Mouse (Mus musculus): ENCODE measurements at regions not wholly inside any gene's neighbourhood (a gene's known extent, or its start where the extent isn't known, plus 50 kb on each side); places are given as distances from the start of the nearest gene placed in this dataset.
A peak's percentile ranks its signal among the peaks of the same experiment; 100 is the strongest.

GRCm38 (mm10) chr3:154441454-154441853 is 111.0 kb upstream of the Lhx8 start:
- DNase-seq (ENCODE audit: low read depth), result peak; percentile 63
- TF ChIP-seq POLR2A (IDR thresholded peaks at IDR 0.05; ENCODE audit: borderline replicate concordance, extremely low read depth, insufficient read depth, insufficient read length, poor library complexity, severe bottlenecking), result no peak
- TF ChIP-seq CTCF (IDR thresholded peaks at IDR 0.05; ENCODE audit: borderline replicate concordance, extremely low read depth, insufficient read depth, insufficient read length), result no peak

- DNase-seq (ENCODE audit: low read depth), result peak; percentile 39
- TF ChIP-seq CTCF (IDR thresholded peaks at IDR 0.05; ENCODE audit: borderline replicate concordance, extremely low read depth, insufficient read depth, insufficient read length) (no peak), POLR2A (IDR thresholded peaks at IDR 0.05; ENCODE audit: borderline replicate concordance, extremely low read depth, insufficient read depth, insufficient read length, poor library complexity, severe bottlenecking) (no peak)
Measured at GRCm38 (mm10) chr3:154440899-154441298, 110.4 kb upstream of the Lhx8 start.

- no peak for TF ChIP-seq POLR2A (IDR thresholded peaks at IDR 0.05; ENCODE audit: borderline replicate concordance, extremely low read depth, insufficient read depth, insufficient read length, poor library complexity, severe bottlenecking)
- no peak for TF ChIP-seq CTCF (IDR thresholded peaks at IDR 0.05; ENCODE audit: borderline replicate concordance, extremely low read depth, insufficient read depth, insufficient read length)
- peak; percentile 58 for DNase-seq (ENCODE audit: low read depth)
Measured at GRCm38 (mm10) chr3:154430856-154431255, 100.4 kb upstream of the Lhx8 start.

GRCm38 (mm10) chr3:154429666-154430065 is 99.2 kb upstream of the Lhx8 start:
- no peak for DNase-seq (ENCODE audit: low read depth)
- TF ChIP-seq POLR2A (IDR thresholded peaks at IDR 0.05; ENCODE audit: borderline replicate concordance, extremely low read depth, insufficient read depth, insufficient read length, poor library complexity, severe bottlenecking) (no peak), CTCF (IDR thresholded peaks at IDR 0.05; ENCODE audit: borderline replicate concordance, extremely low read depth, insufficient read depth, insufficient read length) (no peak)

GRCm38 (mm10) chr3:154424589-154424988 is 94.1 kb upstream of the Lhx8 start:
- no peak for TF ChIP-seq POLR2A (IDR thresholded peaks at IDR 0.05; ENCODE audit: borderline replicate concordance, extremely low read depth, insufficient read depth, insufficient read length, poor library complexity, severe bottlenecking)
- no peak for TF ChIP-seq CTCF (IDR thresholded peaks at IDR 0.05; ENCODE audit: borderline replicate concordance, extremely low read depth, insufficient read depth, insufficient read length)
- DNase-seq (ENCODE audit: low read depth), result no peak

- no peak for DNase-seq (ENCODE audit: low read depth)
- TF ChIP-seq CTCF (IDR thresholded peaks at IDR 0.05; ENCODE audit: borderline replicate concordance, extremely low read depth, insufficient read depth, insufficient read length) (no peak), POLR2A (IDR thresholded peaks at IDR 0.05; ENCODE audit: borderline replicate concordance, extremely low read depth, insufficient read depth, insufficient read length, poor library complexity, severe bottlenecking) (no peak)
Measured at GRCm38 (mm10) chr3:154421461-154421950, 91.0 kb upstream of the Lhx8 start.

- no peak for DNase-seq (ENCODE audit: low read depth)
- TF ChIP-seq POLR2A (IDR thresholded peaks at IDR 0.05; ENCODE audit: borderline replicate concordance, extremely low read depth, insufficient read depth, insufficient read length, poor library complexity, severe bottlenecking) (no peak), CTCF (IDR thresholded peaks at IDR 0.05; ENCODE audit: borderline replicate concordance, extremely low read depth, insufficient read depth, insufficient read length) (no peak)
Measured at GRCm38 (mm10) chr3:154418177-154418832, 87.8 kb upstream of the Lhx8 start.

GRCm38 (mm10) chr3:154414358-154414757 is 83.9 kb upstream of the Lhx8 start:
- peak; percentile 85 for DNase-seq (ENCODE audit: low read depth)
- no peak for TF ChIP-seq POLR2A (IDR thresholded peaks at IDR 0.05; ENCODE audit: borderline replicate concordance, extremely low read depth, insufficient read depth, insufficient read length, poor library complexity, severe bottlenecking)
- no peak for TF ChIP-seq CTCF (IDR thresholded peaks at IDR 0.05; ENCODE audit: borderline replicate concordance, extremely low read depth, insufficient read depth, insufficient read length)

GRCm38 (mm10) chr3:154410292-154410691 is 79.8 kb upstream of the Lhx8 start:
- no peak for DNase-seq (ENCODE audit: low read depth)
- TF ChIP-seq CTCF (IDR thresholded peaks at IDR 0.05; ENCODE audit: borderline replicate concordance, extremely low read depth, insufficient read depth, insufficient read length), result no peak

- no peak for TF ChIP-seq CTCF (IDR thresholded peaks at IDR 0.05; ENCODE audit: borderline replicate concordance, extremely low read depth, insufficient read depth, insufficient read length)
- TF ChIP-seq POLR2A (IDR thresholded peaks at IDR 0.05; ENCODE audit: borderline replicate concordance, extremely low read depth, insufficient read depth, insufficient read length, poor library complexity, severe bottlenecking), result no peak
- DNase-seq (ENCODE audit: low read depth), result no peak
Measured at GRCm38 (mm10) chr3:154402081-154402480, 71.6 kb upstream of the Lhx8 start.

GRCm38 (mm10) chr3:154393626-154394025 is 63.2 kb upstream of the Lhx8 start:
- TF ChIP-seq CTCF (IDR thresholded peaks at IDR 0.05; ENCODE audit: borderline replicate concordance, extremely low read depth, insufficient read depth, insufficient read length) (no peak), POLR2A (IDR thresholded peaks at IDR 0.05; ENCODE audit: borderline replicate concordance, extremely low read depth, insufficient read depth, insufficient read length, poor library complexity, severe bottlenecking) (no peak)
- no peak for DNase-seq (ENCODE audit: low read depth)

- TF ChIP-seq POLR2A (IDR thresholded peaks at IDR 0.05; ENCODE audit: borderline replicate concordance, extremely low read depth, insufficient read depth, insufficient read length, poor library complexity, severe bottlenecking), result no peak
- no peak for TF ChIP-seq CTCF (IDR thresholded peaks at IDR 0.05; ENCODE audit: borderline replicate concordance, extremely low read depth, insufficient read depth, insufficient read length)
- DNase-seq (ENCODE audit: low read depth), result peak; percentile 59
Measured at GRCm38 (mm10) chr3:154391629-154392028, 61.2 kb upstream of the Lhx8 start.
